Mouse (Mus musculus) ES-Bruce4 (cell line): ENCODE measurements around the gene Agap1. TPM values are rescaled to one million over a fixed set of nuclear protein-coding genes. Genes with fewer than 3 reads are reported as not detected.

Experiments
- H3K27ac ChIP-seq: 2 replicates; pipeline ENCODE4 v1.5.1; 2012; ENCODE audit warnings: low read length, inconsistent platforms; ENCODE audit not compliant: insufficient read depth
- H3K27me3 ChIP-seq: 2 replicates; pipeline ENCODE4 v1.6.1; 2012; ENCODE audit warnings: mild to moderate bottlenecking, low read length, inconsistent platforms; ENCODE audit not compliant: control insufficient read depth, poor library complexity, insufficient read depth, severe bottlenecking
- H3K36me3 ChIP-seq: 2 replicates; pipeline ENCODE4 v1.6.1; 2012; ENCODE audit warnings: inconsistent platforms, mild to moderate bottlenecking, low read length, moderate library complexity; ENCODE audit not compliant: control insufficient read depth, poor library complexity, insufficient read depth, severe bottlenecking
- H3K4me1 ChIP-seq: one replicate; pipeline ENCODE4 v1.8.1; 2011; ENCODE audit warnings: low read length; ENCODE audit not compliant: control insufficient read depth, insufficient read depth
- H3K4me3 ChIP-seq: 2 replicates; pipeline ENCODE4 v1.5.1; 2011; ENCODE audit warnings: low read depth, mild to moderate bottlenecking, low read length
- H3K9ac ChIP-seq: 2 replicates; pipeline ENCODE4 v1.6.1; 2012; ENCODE audit warnings: low read depth, mild to moderate bottlenecking, inconsistent platforms; ENCODE audit not compliant: poor library complexity, severe bottlenecking
- H3K9me3 ChIP-seq: replicated peaks from 2 replicates; pipeline ENCODE4 v1.6.1; 2012; ENCODE audit warnings: mild to moderate bottlenecking, low read length, inconsistent platforms; ENCODE audit not compliant: control insufficient read depth, poor library complexity, insufficient read depth, severe bottlenecking
- CTCF ChIP-seq: IDR thresholded peaks from one replicate; pipeline ENCODE4 v1.8.1; 2011; ENCODE audit warnings: low read depth, low read length
- EP300 ChIP-seq: IDR thresholded peaks from 2 replicates; pipeline ENCODE4 v1.6.1; 2011; ENCODE audit warnings: low read depth, low read length; ENCODE audit not compliant: insufficient read depth
- POLR2A ChIP-seq: IDR thresholded peaks from one replicate; pipeline ENCODE4 v1.8.1; 2011; ENCODE audit warnings: low read length; ENCODE audit not compliant: insufficient read depth
- polyA plus RNA-seq: library from polyadenylated mRNA; stranded (reverse); fragments of >200 nt; gene quantifications from 2 replicates; pipeline ENCODE4 v1.2.4, GENCODE M21; 2011; ENCODE audit warnings: low read depth; ENCODE audit not compliant: missing spikeins, insufficient read depth, insufficient read length

The Agap1 gene
- polyA plus RNA-seq, 1 experiment: 31.0 TPM

DNA sequence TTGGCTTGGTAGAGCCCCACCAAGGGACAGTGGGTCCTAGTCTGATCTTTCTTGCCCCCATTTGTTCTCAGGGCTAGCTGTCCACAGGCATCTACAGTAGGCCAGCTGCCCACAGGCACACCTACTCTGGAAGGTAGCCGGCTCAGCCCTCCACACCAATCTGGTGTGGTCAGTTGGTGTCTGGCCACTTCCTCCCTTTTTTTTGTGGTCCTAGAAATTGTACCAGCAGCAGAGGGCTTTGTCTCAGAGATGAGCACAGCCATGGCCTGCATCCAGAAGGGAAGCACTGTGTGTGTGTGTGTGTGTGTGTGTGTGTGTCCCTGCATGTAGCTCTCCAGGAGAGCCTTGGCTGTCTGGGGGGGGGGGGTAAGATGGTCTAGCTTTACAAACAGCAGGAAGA, 103.5 kb downstream of the Agap1 start:
- H3K9me3 ChIP-seq: no peaks in the 10 kb centered on the region
- H3K27me3 ChIP-seq: no peaks in the 10 kb centered on the region
- no peak overlapping the region for H3K9ac ChIP-seq
- TF ChIP-seq EP300 (no peak), POLR2A (no peak), CTCF (no peak)
- no peaks in the 10 kb centered on the region for H3K36me3 ChIP-seq
- no peak overlapping the region for H3K27ac ChIP-seq
- H3K4me3 ChIP-seq: no peak overlapping the region
- no peaks in the 10 kb centered on the region for H3K4me1 ChIP-seq

GRCm38 (mm10) chr1:89563399-89563798, 108.8 kb downstream of the Agap1 start:
- no peak overlapping the region for H3K4me3 ChIP-seq
- TF ChIP-seq POLR2A (no peak), EP300 (no peak), CTCF (no peak)
- H3K9ac ChIP-seq: no peak overlapping the region
- no peaks in the 10 kb centered on the region for H3K4me1 ChIP-seq
- H3K27ac ChIP-seq: no peak overlapping the region
- no peaks in the 10 kb centered on the region for H3K27me3 ChIP-seq
- H3K36me3 ChIP-seq: no peaks in the 10 kb centered on the region
- no peaks in the 10 kb centered on the region for H3K9me3 ChIP-seq

- H3K9me3 ChIP-seq: no peaks in the 10 kb centered on the region
- H3K4me1 ChIP-seq: no peaks in the 10 kb centered on the region
- no peaks in the 10 kb centered on the region for H3K36me3 ChIP-seq
- no peak overlapping the region for H3K27ac ChIP-seq
- H3K9ac ChIP-seq: no peak overlapping the region
- no peak overlapping the region for H3K4me3 ChIP-seq
- no peak for TF ChIP-seq EP300
- TF ChIP-seq POLR2A: no peak
- TF ChIP-seq CTCF: no peak
- no peaks in the 10 kb centered on the region for H3K27me3 ChIP-seq
Observed at GRCm38 (mm10) chr1:89566578-89567488, 112.2 kb downstream of the Agap1 start.

GRCm38 (mm10) chr1:89568546-89569405, 114.2 kb downstream of the Agap1 start:
- H3K4me1 ChIP-seq: no peaks in the 10 kb centered on the region

DNA sequence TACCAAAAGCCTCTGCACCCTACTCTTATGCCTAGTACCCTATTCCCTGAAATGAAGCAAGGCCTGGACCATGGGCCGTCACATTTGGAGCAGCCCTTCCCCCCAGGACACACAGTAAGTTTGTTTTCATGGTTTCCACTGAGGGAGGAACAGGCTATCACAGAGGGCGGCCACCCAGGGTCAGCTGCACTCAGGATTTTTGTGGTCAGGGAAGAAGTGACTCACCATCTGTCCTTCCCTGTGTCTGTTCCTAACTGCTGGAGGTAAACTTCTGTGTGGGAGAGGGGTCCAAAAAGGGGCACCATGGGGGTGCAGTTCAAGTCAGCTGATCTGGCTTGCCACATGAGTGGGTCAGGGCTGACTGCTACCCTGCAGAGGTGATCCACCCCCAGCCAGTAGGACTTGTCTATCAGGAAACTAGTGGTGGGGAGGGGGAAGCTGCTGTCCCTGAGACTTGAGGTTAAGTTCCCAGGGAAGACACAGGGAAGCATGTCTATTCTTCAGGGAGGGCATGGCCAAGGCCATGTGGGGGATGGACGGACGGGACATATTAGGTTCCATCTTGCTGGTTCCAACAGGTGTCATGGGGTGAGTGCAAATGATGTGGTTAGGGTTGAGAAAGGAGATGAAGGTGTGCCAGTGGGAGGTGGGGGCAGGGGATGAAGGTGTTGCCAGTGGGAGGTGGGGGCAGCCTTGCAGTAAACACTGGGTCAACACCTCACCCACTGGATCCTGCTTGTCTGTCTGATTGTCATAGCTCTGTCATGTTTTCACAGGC, 116.1 kb downstream of the Agap1 start:
- Histone ChIP-seq H3K27ac (no peak overlapping the region), H3K9me3 (no peaks in the 10 kb centered on the region), H3K9ac (no peak overlapping the region), H3K4me1 (no peaks in the 10 kb centered on the region), H3K27me3 (no peaks in the 10 kb centered on the region), H3K36me3 (no peaks in the 10 kb centered on the region), H3K4me3 (no peak overlapping the region)
- TF ChIP-seq CTCF (no peak), EP300 (no peak), POLR2A (no peak)

More at GRCm38 (mm10) chr1:89568546-89569405, 114.2 kb downstream of the Agap1 start:
- Histone ChIP-seq H3K9ac (no peak overlapping the region), H3K36me3 (no peaks in the 10 kb centered on the region), H3K27ac (no peak overlapping the region), H3K27me3 (no peaks in the 10 kb centered on the region), H3K4me3 (no peak overlapping the region), H3K9me3 (no peaks in the 10 kb centered on the region)
- TF ChIP-seq CTCF: no peak
- TF ChIP-seq EP300: no peak
- TF ChIP-seq POLR2A: no peak
